Mouse (Mus musculus) liver, embryonic 14 days (tissue): Measurements from ENCODE around the gene Phka1. TPM values are rescaled to one million over a fixed set of nuclear protein-coding genes. Genes with fewer than 3 reads are reported as not detected.

Experiments
- polyA plus RNA-seq: library from polyadenylated mRNA; depleted of rRNA; stranded (reverse); fragments of >200 nt; gene quantifications from 2 replicates; pipeline ENCODE4 v1.2.3, GENCODE M21; 2012; rRNA removed

Gene Phka1
- polyA plus RNA-seq, result 0.78 and 0.85 TPM in 2 replicates

GRCm38 (mm10) chrX:102643823-102644572 is at the start of gene Phka1:
Gene Phka1, minus strand, starts transcription at chrX:102644246.

DNA sequence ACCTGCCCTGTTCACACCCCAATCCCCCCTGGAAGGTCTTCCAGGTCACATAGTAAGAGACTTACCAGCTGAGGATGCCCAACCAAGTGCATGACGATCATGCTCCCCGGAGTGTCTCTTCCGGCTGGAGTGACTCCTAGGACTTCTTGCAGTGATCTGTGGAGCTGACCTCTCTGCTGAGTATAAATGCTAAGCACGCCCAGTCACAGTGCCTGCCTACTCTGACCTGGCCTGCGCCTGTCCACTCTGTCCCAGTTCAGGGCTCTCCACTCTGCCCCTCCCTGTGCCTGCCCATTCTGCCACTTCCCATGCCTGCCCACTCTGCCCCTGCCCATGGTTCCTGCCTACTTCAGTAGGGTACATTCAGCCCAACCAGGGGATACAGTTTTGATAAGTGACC is 42.8 kb upstream of the Phka1 start, which contains the start of gene Gm3880:
TSS of gene Gm3880 (minus strand) at position 101 of the 400 bp plus-strand sequence.

GRCm38 (mm10) chrX:102504644-102505481 is 139.2 kb downstream of the Phka1 start, which contains the start of gene Hdac8:
Gene Hdac8, minus strand, starts transcription at chrX:102505359.

Other genes starting within 250 kb of the Phka1 start
- gene Hdac8, start 138.9 kb downstream of the Phka1 start, polyA plus RNA-seq, result 2.0 and 2.4 TPM in 2 replicates
- not detected in 2 replicates for gene Gm3880, start 42.7 kb upstream of the Phka1 start, polyA plus RNA-seq
- not detected in 2 replicates for gene Gm9112, start 63.4 kb upstream of the Phka1 start, polyA plus RNA-seq
- not detected in 2 replicates for gene Dmrtc1b, start 63.6 kb upstream of the Phka1 start, polyA plus RNA-seq
- not detected in 2 replicates for gene Dmrtc1c1, start 158.7 kb upstream of the Phka1 start, polyA plus RNA-seq
- gene Dmrtc1c2, start 210.4 kb upstream of the Phka1 start, polyA plus RNA-seq, result not detected in 2 replicates
- not detected in 2 replicates for gene 1700031F05Rik, start 223.7 kb upstream of the Phka1 start, polyA plus RNA-seq